Mouse (Mus musculus): ENCODE data around the gene Mrpl20. TPM values are rescaled to one million over a fixed set of nuclear protein-coding genes. Genes with fewer than 3 reads are reported as not detected.
"Not testable (repeated sequence)": the region's sequence is repeated elsewhere in the genome, so short reads cannot be mapped to it uniquely, and the experiment has no call there.

Mrpl20 gene
- polyA plus RNA-seq, 1 experiment from 2014 or later: 175 TPM

GRCm38 (mm10) chr4:155784081-155784701 lies 18.5 kb upstream of the Mrpl20 start:
- no peaks in the 10 kb centered on the region for H3K36me3 ChIP-seq
- H3K4me3 ChIP-seq (replicated peaks): peak overlapping the region; percentile 67
- H3K27me3 ChIP-seq: no peaks in the 10 kb centered on the region
- peak; percentile 80 for ATAC-seq (ENCODE audit: insufficient number of reproducible peaks, low FRiP score, low TSS enrichment, low read depth)
- peak overlapping the region; percentile 78 for H3K4me2 ChIP-seq (replicated peaks)
- H3K9ac ChIP-seq: peak overlapping the region; percentile 60
- peak overlapping the region; percentile 82 for H3K27ac ChIP-seq (replicated peaks)
- peaks cover 17% of the 10 kb centered on the region for H3K4me1 ChIP-seq
- H3K9me3 ChIP-seq (replicated peaks): no peaks in the 10 kb centered on the region
- under 1% methylated on average over 52 of the region's 52 CpGs for WGBS

GRCm38 (mm10) chr4:155785246-155785645 lies 17.4 kb upstream of the Mrpl20 start:
- Histone ChIP-seq H3K4me2 (replicated peaks) (no peak overlapping the region), H3K4me1 (peaks cover 17% of the 10 kb centered on the region), H3K9me3 (replicated peaks) (no peaks in the 10 kb centered on the region), H3K9ac (no peak overlapping the region), H3K27ac (replicated peaks) (0 out of 2 replicates have a peak overlapping the region, but pooled peaks have one; percentile 7), H3K4me3 (replicated peaks) (0 out of 2 replicates have a peak overlapping the region, but pooled peaks have one; percentile 8), H3K36me3 (no peaks in the 10 kb centered on the region), H3K27me3 (no peaks in the 10 kb centered on the region)
- 82% methylated on average over 10 of the region's 10 CpGs for WGBS
- ATAC-seq (ENCODE audit: insufficient number of reproducible peaks, low FRiP score, low TSS enrichment, low read depth): no peak

GRCm38 (mm10) chr4:155785819-155786218 lies 16.9 kb upstream of the Mrpl20 start, which contains the start of gene Tmem88b:
Tmem88b (minus strand) TSS chr4:155785874.
- no peak for ATAC-seq (ENCODE audit: insufficient number of reproducible peaks, low FRiP score, low TSS enrichment, low read depth)
- H3K4me3 ChIP-seq (replicated peaks): peak within 1 kb of the TSS; percentile 67
- no peak within 1 kb of the TSS for H3K9ac ChIP-seq
- H3K4me2 ChIP-seq (replicated peaks): peak within 1 kb of the TSS; percentile 78
- H3K27ac ChIP-seq (replicated peaks): 0 out of 2 replicates have a peak within 1 kb of the TSS, but pooled peaks have one; percentile 7
- no peaks in the 10 kb centered on the region for H3K27me3 ChIP-seq
- WGBS: 56% methylated on average over 5 of the region's 5 CpGs
- no peaks in the 10 kb centered on the region for H3K9me3 ChIP-seq (replicated peaks)
- peaks cover 15% of the 10 kb centered on the region for H3K4me1 ChIP-seq
- H3K36me3 ChIP-seq: no peaks in the 10 kb centered on the region

- no peak for ATAC-seq (ENCODE audit: insufficient number of reproducible peaks, low FRiP score, low TSS enrichment, low read depth)
These were observed 14.4 kb upstream of the Mrpl20 start for GRCm38 (mm10) chr4:155788300-155788699.

GRCm38 (mm10) chr4:155788833-155789232 lies 13.8 kb upstream of the Mrpl20 start:
- not testable (repeated sequence) for H3K4me3 ChIP-seq (replicated peaks); H3K36me3 ChIP-seq; H3K27me3 ChIP-seq; H3K4me1 ChIP-seq; ATAC-seq (ENCODE audit: insufficient number of reproducible peaks, low FRiP score, low TSS enrichment, low read depth); H3K9me3 ChIP-seq (replicated peaks); H3K27ac ChIP-seq (replicated peaks); H3K4me2 ChIP-seq (replicated peaks); H3K9ac ChIP-seq
- WGBS: 78% methylated on average over 4 of the region's 4 CpGs

More at GRCm38 (mm10) chr4:155788300-155788699, 14.4 kb upstream of the Mrpl20 start:
- WGBS: 72% methylated on average over 3 of the region's 3 CpGs
- H3K27me3 ChIP-seq: no peaks in the 10 kb centered on the region
- no peak overlapping the region for H3K9ac ChIP-seq
- H3K9me3 ChIP-seq (replicated peaks): no peaks in the 10 kb centered on the region
- no peak overlapping the region for H3K27ac ChIP-seq (replicated peaks)
- H3K4me3 ChIP-seq (replicated peaks): no peak overlapping the region
- H3K4me2 ChIP-seq (replicated peaks): no peak overlapping the region
- no peaks in the 10 kb centered on the region for H3K36me3 ChIP-seq
- peaks cover 12% of the 10 kb centered on the region for H3K4me1 ChIP-seq

- WGBS: 76% methylated on average over 3 of the region's 3 CpGs
- Histone ChIP-seq H3K27me3 (no peaks in the 10 kb centered on the region), H3K27ac (replicated peaks) (0 out of 2 replicates have a peak within 1 kb of the TSS, but pooled peaks have one; percentile 39), H3K9me3 (replicated peaks) (no peaks in the 10 kb centered on the region), H3K9ac (no peak within 1 kb of the TSS), H3K4me3 (replicated peaks) (no peak within 1 kb of the TSS), H3K4me2 (replicated peaks) (no peak within 1 kb of the TSS), H3K4me1 (no peaks in the 10 kb centered on the region), H3K36me3 (no peaks in the 10 kb centered on the region)
- peak; percentile 15; the same call in 1 of the 2 replicates for ATAC-seq (ENCODE audit: insufficient number of reproducible peaks, low FRiP score, low TSS enrichment, low read depth)
These were observed 12.6 kb upstream of the Mrpl20 start, which contains the start of gene Ankrd65 for GRCm38 (mm10) chr4:155790021-155790489. Ankrd65 (plus strand) TSS chr4:155790439.

GRCm38 (mm10) chr4:155790650-155791161 lies 12.0 kb upstream of the Mrpl20 start:
- no peak overlapping the region for H3K4me2 ChIP-seq (replicated peaks)
- H3K9ac ChIP-seq: no peak overlapping the region
- no peaks in the 10 kb centered on the region for H3K4me1 ChIP-seq
- no peaks in the 10 kb centered on the region for H3K27me3 ChIP-seq
- 0 out of 2 replicates have a peak overlapping the region, but pooled peaks have one; percentile 39 for H3K27ac ChIP-seq (replicated peaks)
- no peak overlapping the region for H3K4me3 ChIP-seq (replicated peaks)
- H3K36me3 ChIP-seq: no peaks in the 10 kb centered on the region
- no peaks in the 10 kb centered on the region for H3K9me3 ChIP-seq (replicated peaks)
- 46% methylated on average over 3 of the region's 3 CpGs for WGBS
- ATAC-seq (ENCODE audit: insufficient number of reproducible peaks, low FRiP score, low TSS enrichment, low read depth): peak; percentile 34; the same call in 1 of the 2 replicates

- H3K4me2 ChIP-seq (replicated peaks): no peak overlapping the region
- no peak overlapping the region for H3K9ac ChIP-seq
- ATAC-seq (ENCODE audit: insufficient number of reproducible peaks, low FRiP score, low TSS enrichment, low read depth): no peak
- 0 out of 2 replicates have a peak overlapping the region, but pooled peaks have one; percentile 39 for H3K27ac ChIP-seq (replicated peaks)
- no peaks in the 10 kb centered on the region for H3K36me3 ChIP-seq
- no peaks in the 10 kb centered on the region for H3K4me1 ChIP-seq
- no peaks in the 10 kb centered on the region for H3K9me3 ChIP-seq (replicated peaks)
- H3K4me3 ChIP-seq (replicated peaks): no peak overlapping the region
- H3K27me3 ChIP-seq: no peaks in the 10 kb centered on the region; the same call in 1 of the 2 replicates
- 71% methylated on average over 24 of the region's 24 CpGs for WGBS
These were observed 11.3 kb upstream of the Mrpl20 start for GRCm38 (mm10) chr4:155791240-155791933.

GRCm38 (mm10) chr4:155793730-155794129 lies 8.9 kb upstream of the Mrpl20 start:
- Histone ChIP-seq H3K4me1 (no peaks in the 10 kb centered on the region), H3K4me2 (replicated peaks) (no peak overlapping the region), H3K9ac (no peak overlapping the region), H3K27ac (replicated peaks) (no peak overlapping the region), H3K4me3 (replicated peaks) (no peak overlapping the region), H3K27me3 (no peaks in the 10 kb centered on the region; the same call in 1 of the 2 replicates), H3K9me3 (replicated peaks) (no peaks in the 10 kb centered on the region), H3K36me3 (no peaks in the 10 kb centered on the region)
- 81% methylated on average over 2 of the region's 2 CpGs for WGBS
- no peak for ATAC-seq (ENCODE audit: insufficient number of reproducible peaks, low FRiP score, low TSS enrichment, low read depth)

- no peak overlapping the region for H3K4me3 ChIP-seq (replicated peaks)
- no peaks in the 10 kb centered on the region for H3K27me3 ChIP-seq
- 94% methylated on average over 1 of the region's 1 CpGs for WGBS
- H3K36me3 ChIP-seq: peaks cover 11% of the 10 kb centered on the region
- H3K4me2 ChIP-seq (replicated peaks): no peak overlapping the region
- H3K9me3 ChIP-seq (replicated peaks): no peaks in the 10 kb centered on the region
- H3K27ac ChIP-seq (replicated peaks): no peak overlapping the region
- peaks cover 21% of the 10 kb centered on the region for H3K4me1 ChIP-seq
- H3K9ac ChIP-seq: no peak overlapping the region
- no peak for ATAC-seq (ENCODE audit: insufficient number of reproducible peaks, low FRiP score, low TSS enrichment, low read depth)
These were observed 603 bp upstream of the Mrpl20 start for GRCm38 (mm10) chr4:155802075-155802474.

All from embryonic facial prominence, embryonic 15.5 days (tissue).